Mouse (Mus musculus) heart, postnatal 0 days (tissue): Measurements from ENCODE around the gene Xrcc5. TPM values are rescaled to one million over a fixed set of nuclear protein-coding genes. Genes with fewer than 3 reads are reported as not detected.

Experiments
- ATAC-seq: fragments of 200-750 bp; cut with Nextera tagmentation; 2 replicates; pipeline ENCODE4 v1.8.0; 2017; ENCODE audit warnings: low read depth, moderate number of reproducible peaks, moderate library complexity; ENCODE audit not compliant: insufficient read depth
- DNase-seq: peaks from one replicate; pipeline ENCODE4 v3.0.0-alpha.2; 2016; ENCODE audit warnings: low spot score
- H3K27ac ChIP-seq: fragments of 300-500 bp; sonication (generic); 2 replicates; pipeline ENCODE4 v1.5.1; 2014; ENCODE audit warnings: low read depth, mild to moderate bottlenecking
- H3K27me3 ChIP-seq: fragments of 300-500 bp; sonication (generic); 2 replicates; pipeline ENCODE4 v1.6.1; 2014; ENCODE audit warnings: low read length, mixed read lengths; ENCODE audit not compliant: control insufficient read depth, insufficient read depth
- H3K36me3 ChIP-seq: fragments of 300-500 bp; sonication (generic); replicated peaks from 2 replicates; pipeline ENCODE4 v1.6.1; 2014; ENCODE audit warnings: low read length, mixed read lengths; ENCODE audit not compliant: control insufficient read depth, insufficient read depth
- H3K4me1 ChIP-seq: fragments of 300-500 bp; sonication (generic); 2 replicates; pipeline ENCODE4 v1.6.1; 2014; ENCODE audit warnings: antibody characterized with exemption; ENCODE audit not compliant: control insufficient read depth, insufficient read depth
- H3K4me2 ChIP-seq: fragments of 300-500 bp; sonication (generic); 2 replicates; pipeline ENCODE4 v1.6.1; 2014; ENCODE audit warnings: low read depth, mild to moderate bottlenecking, low read length, moderate library complexity
- H3K4me3 ChIP-seq: fragments of 300-500 bp; sonication (generic); 2 replicates; pipeline ENCODE4 v1.5.1; 2014; ENCODE audit warnings: low read depth, low read length
- H3K9ac ChIP-seq: fragments of 300-500 bp; sonication (generic); replicated peaks from 2 replicates; pipeline ENCODE4 v1.6.1; 2014; ENCODE audit warnings: low read depth, low read length, mixed read lengths
- H3K9me3 ChIP-seq: fragments of 300-500 bp; sonication (generic); replicated peaks from 2 replicates; pipeline ENCODE4 v1.6.1; 2016; ENCODE audit warnings: low read length; ENCODE audit not compliant: control insufficient read depth
- CTCF ChIP-seq: IDR thresholded peaks from 2 replicates; pipeline ENCODE4 v1.5.1; 2016; ENCODE audit warnings: antibody characterized with exemption, control low read depth, low read depth
- EP300 ChIP-seq: IDR thresholded peaks from 2 replicates; pipeline ENCODE4 v1.6.1; 2016; ENCODE audit warnings: antibody characterized with exemption, low read depth
- WGBS: fragments of 180-500 bp; shearing (Covaris S2); extraction: QIAGEN DNeasy Blood & Tissue Kit; methylation state at CpG from one replicate; pipeline ENCODE4 v1.1.7; 2014; 5-methylcytosine and 5-hydroxymethylcytosine counted together
- polyA plus RNA-seq: library from polyadenylated mRNA; unstranded; fragments of >200 nt; fragmentation: Nextera tagmentation; extraction: Ambion mirVana; gene quantifications from 2 replicates; pipeline ENCODE4 v1.2.1, GENCODE M21; 2015
- total RNA-seq: library from RNA; depleted of rRNA; stranded (reverse); fragments of >200 nt; gene quantifications from 2 replicates; pipeline ENCODE4 v1.2.3, GENCODE M21; 2014; ENCODE audit warnings: low replicate concordance

The Xrcc5 gene
- total and polyA plus RNA-seq, 2 experiments from 2014 or later: 13.9 to 14.5 TPM

- Histone ChIP-seq H3K9ac (no peak overlapping the region), H3K27ac (no peak overlapping the region), H3K27me3 (no peaks in the 10 kb centered on the region), H3K4me2 (no peak overlapping the region), H3K4me3 (no peak overlapping the region), H3K4me1 (peaks cover 11% of the 10 kb centered on the region), H3K9me3 (no peaks in the 10 kb centered on the region), H3K36me3 (0 out of 2 replicates have a peak, but pooled peaks cover 11% of the 10 kb centered on the region)
- WGBS: 83% methylated on average over 2 of the region's 2 CpGs
- no peak for DNase-seq
- TF ChIP-seq CTCF (no peak), EP300 (no peak)
- no peak for ATAC-seq
These were observed 52.2 kb downstream of the Xrcc5 start for GRCm38 (mm10) chr1:72359462-72359861.

DNA sequence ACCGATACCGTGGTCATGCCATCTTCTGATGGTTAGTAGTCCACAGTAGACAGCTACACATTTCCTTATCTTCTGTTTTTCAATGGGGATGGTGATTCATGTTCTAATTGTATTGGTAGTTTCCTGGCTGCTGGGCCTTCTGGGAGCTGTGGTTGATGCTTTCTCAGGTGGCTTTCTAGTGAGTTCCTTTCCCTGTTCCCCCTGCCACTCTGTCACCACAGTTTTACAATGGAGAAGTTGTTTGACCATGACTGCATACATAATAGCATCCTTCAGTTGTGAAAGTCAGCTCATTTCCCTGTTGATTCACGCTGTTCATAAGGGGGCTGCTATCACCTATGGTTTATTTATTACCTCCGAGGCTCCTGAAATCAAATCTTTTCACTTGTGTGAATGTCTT, 53.6 kb downstream of the Xrcc5 start:
- H3K4me3 ChIP-seq: no peak overlapping the region
- no peak for ATAC-seq

DNA sequence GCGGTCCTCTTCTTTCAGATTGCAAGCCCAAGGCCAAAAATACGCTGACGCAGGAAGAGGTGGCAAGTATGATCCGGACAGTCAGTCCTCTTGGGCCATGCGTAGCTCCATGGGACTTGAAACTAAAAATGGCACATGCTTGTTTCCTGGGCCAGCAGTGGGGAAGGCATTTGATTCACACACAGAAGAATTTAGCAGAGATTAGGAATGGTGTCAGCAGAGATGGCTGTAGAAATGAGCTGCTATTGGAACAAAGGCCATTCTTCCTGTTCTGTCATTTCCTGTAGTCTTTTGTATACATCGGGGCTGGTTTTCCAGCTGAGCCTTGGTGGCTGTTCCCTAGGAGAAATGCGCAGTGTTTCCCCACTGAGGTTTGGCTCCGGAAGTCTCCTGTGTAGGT, 57.4 kb downstream of the Xrcc5 start:
- 32% methylated on average over 8 of the region's 8 CpGs for WGBS
- peak overlapping the region; percentile 77 for H3K27ac ChIP-seq
- peaks cover 17% of the 10 kb centered on the region for H3K4me1 ChIP-seq
- H3K4me3 ChIP-seq: no peak overlapping the region
- H3K9me3 ChIP-seq: no peaks in the 10 kb centered on the region
- DNase-seq: peak; percentile 63
- no peaks in the 10 kb centered on the region for H3K27me3 ChIP-seq
- TF ChIP-seq EP300: peak; percentile 18; the same call in 1 of the 2 replicates
- no peak for TF ChIP-seq CTCF
- ATAC-seq: peak; percentile 88
- H3K9ac ChIP-seq: no peak overlapping the region
- no peak overlapping the region for H3K4me2 ChIP-seq
- no peaks in the 10 kb centered on the region for H3K36me3 ChIP-seq

More for the DNA sequence above, 53.6 kb downstream of the Xrcc5 start:
- peaks cover 17% of the 10 kb centered on the region for H3K4me1 ChIP-seq
- TF ChIP-seq EP300 (no peak), CTCF (no peak)
- no peak for DNase-seq
- H3K9ac ChIP-seq: no peak overlapping the region
- H3K4me2 ChIP-seq: no peak overlapping the region
- H3K27me3 ChIP-seq: no peaks in the 10 kb centered on the region
- H3K9me3 ChIP-seq: no peaks in the 10 kb centered on the region
- 0 out of 2 replicates have a peak, but pooled peaks cover 11% of the 10 kb centered on the region for H3K36me3 ChIP-seq
- WGBS: 91% methylated on average over 4 of the region's 4 CpGs
- no peak overlapping the region for H3K27ac ChIP-seq

DNA sequence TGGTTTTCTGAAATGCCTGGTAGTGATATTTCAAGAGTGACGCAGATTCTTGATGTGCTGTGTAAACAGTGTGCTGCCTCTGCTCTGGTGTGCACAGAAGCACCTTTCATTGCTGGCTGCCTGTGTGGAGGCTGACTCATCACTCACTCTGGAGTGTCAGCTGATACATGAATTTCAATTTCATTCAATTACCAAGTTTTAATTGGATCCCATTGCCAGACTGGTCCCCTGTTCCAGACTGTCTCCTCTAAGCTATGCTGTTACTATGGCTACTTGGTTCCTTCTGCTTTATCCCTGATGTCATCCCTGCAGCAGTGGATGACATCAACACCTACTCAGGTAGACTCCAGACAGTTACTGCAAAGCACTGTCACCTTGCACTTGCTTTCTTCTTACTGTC, 65.3 kb downstream of the Xrcc5 start:
- no peak overlapping the region for H3K4me3 ChIP-seq
- no peak for ATAC-seq
- H3K4me1 ChIP-seq: no peaks in the 10 kb centered on the region
- no peaks in the 10 kb centered on the region for H3K27me3 ChIP-seq
- H3K9ac ChIP-seq: no peak overlapping the region
- WGBS: 79% methylated on average over 1 of the region's 1 CpGs
- TF ChIP-seq CTCF (no peak), EP300 (no peak)
- no peak overlapping the region for H3K4me2 ChIP-seq
- no peak for DNase-seq
- H3K9me3 ChIP-seq: no peaks in the 10 kb centered on the region
- no peak overlapping the region for H3K27ac ChIP-seq
- H3K36me3 ChIP-seq: no peaks in the 10 kb centered on the region

DNA sequence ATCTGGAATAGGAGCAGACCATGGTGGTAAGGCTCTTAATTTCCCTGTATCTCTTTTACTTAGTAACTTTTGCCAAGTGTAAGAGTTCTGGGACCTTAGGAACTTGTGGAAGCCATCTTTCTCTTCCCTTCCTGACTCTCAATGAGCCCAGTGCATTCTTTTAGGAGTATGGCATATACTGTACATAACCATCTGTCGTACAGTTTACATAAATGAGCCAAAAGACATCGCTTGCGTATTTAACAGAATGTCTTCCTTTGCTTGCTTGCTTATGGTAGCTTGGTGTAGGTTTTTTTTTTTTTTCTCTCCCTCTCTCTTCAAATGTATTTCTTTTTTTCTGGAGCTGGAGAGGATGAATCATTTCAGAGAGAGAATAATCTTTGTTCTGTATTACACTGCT, 65.7 kb downstream of the Xrcc5 start:
- 92% methylated on average over 3 of the region's 3 CpGs for WGBS
- no peaks in the 10 kb centered on the region for H3K9me3 ChIP-seq

GRCm38 (mm10) chr1:72373648-72374047, 66.4 kb downstream of the Xrcc5 start:
- WGBS: 80% methylated on average over 6 of the region's 6 CpGs
- no peak for TF ChIP-seq CTCF
- no peak for TF ChIP-seq EP300

More for the DNA sequence above, 65.7 kb downstream of the Xrcc5 start:
- no peak overlapping the region for H3K9ac ChIP-seq
- no peak overlapping the region for H3K4me2 ChIP-seq
- no peaks in the 10 kb centered on the region for H3K36me3 ChIP-seq
- no peaks in the 10 kb centered on the region for H3K4me1 ChIP-seq
- ATAC-seq: no peak
- no peak overlapping the region for H3K27ac ChIP-seq
- H3K27me3 ChIP-seq: no peaks in the 10 kb centered on the region
- no peak for DNase-seq
- TF ChIP-seq CTCF (no peak), EP300 (no peak)
- no peak overlapping the region for H3K4me3 ChIP-seq

More at GRCm38 (mm10) chr1:72373648-72374047, 66.4 kb downstream of the Xrcc5 start:
- H3K4me1 ChIP-seq: no peaks in the 10 kb centered on the region
- no peaks in the 10 kb centered on the region for H3K27me3 ChIP-seq
- H3K27ac ChIP-seq: no peak overlapping the region
- DNase-seq: no peak
- H3K9ac ChIP-seq: no peak overlapping the region
- no peak overlapping the region for H3K4me2 ChIP-seq
- H3K4me3 ChIP-seq: no peak overlapping the region
- no peaks in the 10 kb centered on the region for H3K36me3 ChIP-seq
- H3K9me3 ChIP-seq: no peaks in the 10 kb centered on the region
- ATAC-seq: no peak
